Mouse (Mus musculus) midbrain, embryonic 12.5 days (tissue): Measurements from ENCODE around the gene Slc9b1. TPM values are rescaled to one million over a fixed set of nuclear protein-coding genes. Genes with fewer than 3 reads are reported as not detected.

Experiments used
- ATAC-seq: fragments of 200-750 bp; cut with Nextera tagmentation; 2 replicates; pipeline ENCODE4 v1.8.0; 2017; ENCODE audit warnings: low read depth, moderate TSS enrichment, moderate library complexity; ENCODE audit not compliant: low FRiP score
- H3K27ac ChIP-seq: fragments of 300-500 bp; sonication (generic); replicated peaks from 2 replicates; pipeline ENCODE4 v1.5.1; 2016; ENCODE audit warnings: mild to moderate bottlenecking
- H3K27me3 ChIP-seq: fragments of 300-500 bp; sonication (generic); 2 replicates; pipeline ENCODE4 v1.6.1; 2016; ENCODE audit warnings: mild to moderate bottlenecking
- H3K36me3 ChIP-seq: fragments of 300-500 bp; sonication (generic); 2 replicates; pipeline ENCODE4 v1.6.1; 2016
- H3K4me1 ChIP-seq: fragments of 300-500 bp; sonication (generic); 2 replicates; pipeline ENCODE4 v1.6.1; 2016
- H3K4me2 ChIP-seq: fragments of 300-500 bp; sonication (generic); replicated peaks from 2 replicates; pipeline ENCODE4 v1.6.1; 2016; ENCODE audit warnings: mild to moderate bottlenecking, moderate library complexity
- H3K4me3 ChIP-seq: fragments of 300-500 bp; sonication (generic); 2 replicates; pipeline ENCODE4 v1.5.1; 2016; ENCODE audit warnings: mild to moderate bottlenecking
- H3K9ac ChIP-seq: fragments of 300-500 bp; sonication (generic); replicated peaks from 2 replicates; pipeline ENCODE4 v1.6.1; 2016; ENCODE audit warnings: mild to moderate bottlenecking, moderate library complexity
- H3K9me3 ChIP-seq: fragments of 300-500 bp; sonication (generic); 2 replicates; pipeline ENCODE4 v1.6.1; 2016; ENCODE audit warnings: mild to moderate bottlenecking
- WGBS: fragments of 180-500 bp; shearing (Covaris S2); methylation state at CpG from one replicate; pipeline ENCODE4 v1.1.7; 2016; 5-methylcytosine and 5-hydroxymethylcytosine counted together
- polyA plus RNA-seq: library from polyadenylated mRNA; unstranded; fragments of >200 nt; fragmentation: Nextera tagmentation; extraction: Ambion mirVana; gene quantifications from 2 replicates; pipeline ENCODE4 v1.2.1, GENCODE M21; 2016

The Slc9b1 gene
- polyA plus RNA-seq, 1 experiment from 2014 or later: 0.22 TPM

DNA sequence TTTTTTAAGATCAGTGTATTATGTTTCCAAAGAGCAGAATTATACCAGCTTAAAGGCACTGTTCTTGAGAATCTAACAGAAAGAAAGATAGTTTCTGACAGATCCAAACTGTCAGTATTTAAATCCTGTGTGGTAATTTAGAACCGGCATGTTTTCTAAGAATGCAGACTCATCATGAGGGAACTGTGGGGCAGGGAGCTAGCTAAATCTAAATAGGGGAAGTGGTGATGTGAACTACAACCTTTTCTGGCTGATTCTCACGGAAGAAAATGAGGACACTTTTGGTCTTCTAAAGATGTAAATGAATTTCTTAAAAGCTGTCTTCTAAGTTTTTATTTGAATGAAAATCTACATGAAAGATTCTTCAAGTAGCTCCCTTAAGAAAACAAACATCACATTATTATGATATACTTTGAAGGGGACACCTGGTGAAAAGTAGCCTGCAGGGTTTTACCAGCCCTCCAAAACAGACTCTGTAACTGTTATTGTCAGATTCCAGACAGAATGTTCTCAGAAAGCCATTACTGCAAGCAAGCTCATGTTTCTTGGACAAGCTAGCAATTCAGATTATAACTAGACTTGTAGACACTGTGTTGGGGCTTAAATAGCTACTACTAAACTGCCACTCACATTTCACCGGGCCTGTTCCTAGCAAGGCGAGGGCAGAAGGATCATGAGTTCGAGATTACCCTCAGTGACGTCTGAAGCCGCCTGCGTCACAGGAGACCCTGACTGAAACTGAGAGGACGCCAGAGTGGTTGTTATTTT lies 72.9 kb downstream of the Slc9b1 start:
- no peak overlapping the region for H3K4me3 ChIP-seq
- H3K4me1 ChIP-seq: peaks cover 24% of the 10 kb centered on the region
- WGBS: 91% methylated on average over 9 of the region's 9 CpGs
- no peak for ATAC-seq
- H3K4me2 ChIP-seq: no peak overlapping the region
- no peak overlapping the region for H3K9ac ChIP-seq
- no peaks in the 10 kb centered on the region for H3K9me3 ChIP-seq
- H3K27ac ChIP-seq: no peak overlapping the region
- H3K27me3 ChIP-seq: no peaks in the 10 kb centered on the region
- no peaks in the 10 kb centered on the region; the same call in 1 of the 2 replicates for H3K36me3 ChIP-seq

DNA sequence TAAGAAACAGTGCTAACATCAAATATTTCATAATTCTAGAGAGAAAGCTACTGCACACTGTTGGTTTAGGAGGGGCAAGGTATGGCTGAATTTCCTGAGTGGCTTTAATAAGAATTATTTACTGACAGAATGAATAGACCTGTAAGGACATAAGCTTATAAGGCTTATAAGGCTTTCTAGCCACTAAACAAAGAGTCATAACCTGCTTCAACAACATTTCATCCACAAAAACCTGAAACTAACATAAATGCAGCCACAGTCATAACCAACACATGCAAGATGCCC lies 73.4 kb downstream of the Slc9b1 start:
- Histone ChIP-seq H3K9me3 (no peaks in the 10 kb centered on the region), H3K27me3 (no peaks in the 10 kb centered on the region), H3K4me3 (no peak overlapping the region), H3K4me2 (no peak overlapping the region), H3K9ac (0 out of 2 replicates have a peak overlapping the region, but pooled peaks have one; percentile 85), H3K27ac (no peak overlapping the region), H3K4me1 (peaks cover 24% of the 10 kb centered on the region), H3K36me3 (no peaks in the 10 kb centered on the region; the same call in 1 of the 2 replicates)
- ATAC-seq: no peak

DNA sequence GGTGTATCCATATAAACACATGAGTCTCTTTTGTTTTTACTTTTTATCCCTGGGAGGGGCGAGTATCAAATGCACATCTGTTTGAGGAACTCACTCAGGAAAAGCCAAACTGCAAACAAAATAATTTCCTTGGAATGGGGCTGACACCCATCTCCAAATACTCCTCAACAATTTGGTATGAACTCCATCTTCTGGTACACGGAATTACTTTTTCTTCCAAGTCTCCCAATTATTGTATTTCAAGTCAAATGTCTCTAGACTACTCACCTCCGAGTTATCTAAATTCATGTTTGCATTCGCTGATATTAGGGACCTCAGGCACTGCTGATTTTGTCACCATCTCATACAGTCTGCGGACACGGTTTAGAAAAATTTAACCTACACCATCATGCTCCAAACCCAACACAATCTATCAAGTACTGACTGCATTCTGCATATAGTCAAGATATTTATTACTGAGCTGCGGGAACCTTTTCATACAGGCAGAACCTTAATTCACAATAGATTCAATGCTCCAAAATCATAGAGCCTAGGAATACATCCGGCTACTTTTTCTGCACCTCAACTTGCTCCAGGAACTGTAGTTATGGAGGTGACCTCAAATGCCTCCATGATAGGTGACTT lies 74.5 kb downstream of the Slc9b1 start:
- 30% methylated on average over 8 of the region's 8 CpGs for WGBS
- Histone ChIP-seq H3K9me3 (no peaks in the 10 kb centered on the region), H3K27ac (peak overlapping the region; percentile 94), H3K36me3 (no peaks in the 10 kb centered on the region), H3K4me2 (peak overlapping the region; percentile 83), H3K4me3 (peak overlapping the region; percentile 78), H3K9ac (peak overlapping the region; percentile 85), H3K4me1 (peaks cover 24% of the 10 kb centered on the region), H3K27me3 (no peaks in the 10 kb centered on the region)
- no peak for ATAC-seq

- no peaks in the 10 kb centered on the region for H3K27me3 ChIP-seq
- peaks cover 24% of the 10 kb centered on the region for H3K4me1 ChIP-seq
- peak overlapping the region; percentile 78 for H3K4me3 ChIP-seq
- ATAC-seq: peak; percentile 99
- peak overlapping the region; percentile 94 for H3K27ac ChIP-seq
- no peaks in the 10 kb centered on the region for H3K9me3 ChIP-seq
- under 1% methylated on average over 102 of the region's 103 CpGs for WGBS
- H3K4me2 ChIP-seq: peak overlapping the region; percentile 83
- H3K36me3 ChIP-seq: 0 out of 2 replicates have a peak, but pooled peaks cover 3% of the 10 kb centered on the region
- H3K9ac ChIP-seq: peak overlapping the region; percentile 85
These were observed 75.2 kb downstream of the Slc9b1 start for GRCm38 (mm10) chr3:135422856-135423607.

- peak within 1 kb of the TSS; percentile 94 for H3K27ac ChIP-seq
- H3K4me3 ChIP-seq: peak within 1 kb of the TSS; percentile 78
- H3K36me3 ChIP-seq: 0 out of 2 replicates have a peak, but pooled peaks cover 8% of the 10 kb centered on the region
- H3K9me3 ChIP-seq: no peaks in the 10 kb centered on the region
- peaks cover 24% of the 10 kb centered on the region for H3K4me1 ChIP-seq
- peak; percentile 19 for ATAC-seq
- H3K27me3 ChIP-seq: no peaks in the 10 kb centered on the region
- peak within 1 kb of the TSS; percentile 83 for H3K4me2 ChIP-seq
- peak within 1 kb of the TSS; percentile 85 for H3K9ac ChIP-seq
- WGBS: 4% methylated on average over 8 of the region's 8 CpGs
These were observed 75.9 kb downstream of the Slc9b1 start, which contains the start of gene Cisd2 for GRCm38 (mm10) chr3:135423608-135424212. Cisd2 (minus strand) TSS chr3:135423925.

DNA sequence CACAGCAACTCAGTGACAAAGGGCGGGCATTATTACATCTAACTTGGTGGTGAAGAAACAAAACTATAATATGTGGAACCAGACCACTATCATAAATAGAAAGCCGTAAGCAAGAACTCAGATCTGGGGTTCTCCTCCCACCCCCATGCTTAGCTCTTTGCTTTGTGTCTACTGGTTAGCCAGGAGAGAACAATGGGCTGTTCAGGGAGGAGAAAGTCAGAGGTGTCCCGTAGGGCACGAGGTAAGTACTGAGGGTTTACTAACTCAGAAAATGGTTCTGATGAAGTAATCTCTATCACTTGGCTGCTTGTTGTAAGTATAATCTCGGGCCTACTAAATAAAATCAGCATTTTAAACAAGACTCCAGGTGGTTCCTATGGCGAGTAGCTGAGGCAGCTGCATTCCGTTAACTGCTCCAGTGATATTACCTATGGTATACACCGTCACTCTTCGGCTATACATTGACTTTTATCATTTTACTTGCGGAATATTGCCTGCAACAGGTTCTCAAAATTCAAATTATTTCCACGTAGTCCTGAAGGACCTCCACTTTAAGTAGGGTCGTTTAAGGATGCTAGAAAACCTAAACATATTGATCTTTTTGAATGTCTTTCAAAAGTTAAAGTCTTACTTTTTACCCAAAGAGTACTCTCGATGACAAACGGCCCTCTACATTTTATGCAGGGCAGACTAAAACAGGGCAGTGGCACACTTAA lies 89.2 kb downstream of the Slc9b1 start:
- Histone ChIP-seq H3K27me3 (no peaks in the 10 kb centered on the region), H3K9me3 (no peaks in the 10 kb centered on the region), H3K4me1 (peaks cover 19% of the 10 kb centered on the region), H3K4me2 (peak overlapping the region; percentile 58), H3K27ac (peak overlapping the region; percentile 100), H3K4me3 (peak overlapping the region; percentile 97), H3K36me3 (no peaks in the 10 kb centered on the region), H3K9ac (peak overlapping the region; percentile 40)
- ATAC-seq: no peak
- 34% methylated on average over 14 of the region's 14 CpGs for WGBS

DNA sequence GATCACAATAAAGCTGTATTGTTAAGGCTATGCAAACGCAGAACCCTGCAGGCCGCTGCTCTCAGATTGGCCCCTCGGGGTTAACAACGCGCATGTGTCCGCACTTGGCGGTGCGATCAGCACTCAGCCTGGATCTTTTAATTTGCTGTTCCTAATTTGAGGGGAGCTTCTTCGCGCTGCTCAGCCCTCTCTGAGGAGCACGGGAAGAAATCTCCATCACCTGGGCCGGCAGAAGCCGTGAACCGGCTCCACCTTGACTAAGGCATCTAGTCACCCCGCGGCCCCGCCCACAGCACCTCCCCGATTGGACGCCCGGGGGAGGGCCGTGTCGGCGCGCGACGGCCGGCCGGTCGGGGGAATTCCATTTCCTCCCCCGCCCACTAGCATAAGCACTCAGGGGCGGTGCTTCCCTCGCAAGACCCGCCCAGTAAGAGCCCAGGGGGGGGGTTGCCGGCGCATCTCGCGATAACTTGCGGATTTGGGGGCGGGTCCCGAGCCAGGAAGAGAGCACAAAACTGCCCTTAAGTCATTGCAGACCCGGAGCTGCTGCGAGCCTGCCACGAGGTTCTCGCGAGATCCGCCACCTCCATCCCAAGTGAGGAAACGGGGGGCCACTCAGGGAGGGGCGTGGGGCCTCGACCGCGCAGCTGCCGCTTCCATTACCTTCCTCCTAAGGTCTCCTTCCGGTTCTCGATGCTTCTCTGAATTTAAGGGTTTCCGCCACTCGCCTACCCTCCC lies 90.1 kb downstream of the Slc9b1 start, which contains the start of gene Ube2d3:
TSS of gene Ube2d3 (plus strand) at position 392 of the 738 bp plus-strand sequence.
- Histone ChIP-seq H3K9me3 (no peaks in the 10 kb centered on the region), H3K4me2 (peak within 1 kb of the TSS; percentile 98), H3K4me3 (peak within 1 kb of the TSS; percentile 97), H3K27me3 (no peaks in the 10 kb centered on the region), H3K4me1 (peaks cover 22% of the 10 kb centered on the region), H3K27ac (peak within 1 kb of the TSS; percentile 100), H3K9ac (peak within 1 kb of the TSS; percentile 93), H3K36me3 (no peaks in the 10 kb centered on the region)
- peak; percentile 92 for ATAC-seq
- WGBS: under 1% methylated on average over 56 of the region's 56 CpGs

DNA sequence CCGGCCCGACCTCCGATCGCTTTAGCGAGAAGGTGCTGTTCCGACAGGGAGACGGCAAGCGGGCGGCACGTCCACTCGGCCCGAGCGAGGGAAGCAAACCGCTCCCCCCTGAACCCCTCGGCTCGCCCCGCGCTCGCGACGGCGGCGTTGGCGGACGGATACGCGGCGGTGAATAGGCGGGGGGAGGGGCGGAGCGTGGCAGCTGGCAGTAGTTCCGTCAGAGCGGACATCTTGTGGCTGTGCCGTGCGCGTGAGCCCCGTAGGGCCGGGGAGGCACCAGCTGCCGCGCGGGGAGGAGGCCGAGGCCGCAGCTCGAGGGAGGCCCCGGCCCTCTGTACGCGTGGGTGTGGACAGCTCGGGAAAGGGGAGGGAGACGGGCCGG lies 90.7 kb downstream of the Slc9b1 start:
- Histone ChIP-seq H3K4me2 (peak overlapping the region; percentile 98), H3K36me3 (0 out of 2 replicates have a peak, but pooled peaks cover 3% of the 10 kb centered on the region), H3K27me3 (no peaks in the 10 kb centered on the region), H3K4me3 (peak overlapping the region; percentile 97), H3K4me1 (peaks cover 26% of the 10 kb centered on the region), H3K9me3 (no peaks in the 10 kb centered on the region), H3K9ac (peak overlapping the region; percentile 93), H3K27ac (peak overlapping the region; percentile 100)
- ATAC-seq: peak; percentile 80
- WGBS: under 1% methylated on average over 44 of the region's 50 CpGs

GRCm38 (mm10) chr3:135438913-135439531 lies 91.2 kb downstream of the Slc9b1 start:
- H3K4me3 ChIP-seq: peak overlapping the region; percentile 97
- H3K27ac ChIP-seq: peak overlapping the region; percentile 100
- under 1% methylated on average over 31 of the region's 76 CpGs for WGBS
- no peaks in the 10 kb centered on the region for H3K9me3 ChIP-seq
- H3K4me2 ChIP-seq: peak overlapping the region; percentile 98
- peak; percentile 71 for ATAC-seq
- H3K4me1 ChIP-seq: peaks cover 26% of the 10 kb centered on the region
- H3K27me3 ChIP-seq: no peaks in the 10 kb centered on the region
- H3K9ac ChIP-seq: peak overlapping the region; percentile 93
- peaks cover 6% of the 10 kb centered on the region; the same call in 1 of the 2 replicates for H3K36me3 ChIP-seq

GRCm38 (mm10) chr3:135439651-135440050 lies 91.8 kb downstream of the Slc9b1 start:
- H3K4me2 ChIP-seq: peak overlapping the region; percentile 98

More at GRCm38 (mm10) chr3:135439651-135440050, 91.8 kb downstream of the Slc9b1 start:
- Histone ChIP-seq H3K4me3 (peak overlapping the region; percentile 97), H3K27me3 (no peaks in the 10 kb centered on the region), H3K4me1 (peaks cover 26% of the 10 kb centered on the region), H3K9ac (peak overlapping the region; percentile 93), H3K27ac (peak overlapping the region; percentile 100), H3K36me3 (peaks cover 6% of the 10 kb centered on the region; the same call in 1 of the 2 replicates), H3K9me3 (no peaks in the 10 kb centered on the region)
- no peak for ATAC-seq
- 4% methylated on average over 15 of the region's 15 CpGs for WGBS
